Mouse (Mus musculus): ENCODE results near the gene Dmc1.

DNA sequence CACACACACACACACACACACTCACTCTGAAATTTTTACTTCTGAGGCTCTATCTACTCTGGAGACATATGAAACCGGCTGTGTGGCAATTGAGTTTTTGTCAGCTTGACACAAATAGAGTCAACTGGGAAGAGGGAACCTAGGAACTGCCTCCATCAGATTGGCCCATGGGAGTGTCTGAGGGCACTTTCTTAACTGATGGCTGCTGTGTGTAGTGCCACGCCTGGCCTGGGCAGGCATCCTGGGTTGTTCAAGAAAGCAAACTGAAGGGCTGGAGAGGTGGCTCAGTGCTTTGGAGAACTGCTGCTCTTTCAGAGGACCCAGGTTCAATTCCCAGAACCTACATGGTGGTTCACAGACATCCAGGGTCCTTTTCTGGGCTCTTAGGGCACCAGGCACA, 40.6 kb upstream of the Dmc1 start:
- no peak for TF ChIP-seq CTCF (IDR thresholded peaks at IDR 0.05; ENCODE audit: insufficient read depth, low read depth, low read length)
- no peak for TF ChIP-seq POLR2A (IDR thresholded peaks at IDR 0.05; ENCODE audit: insufficient read depth, low read depth, low read length)
